Mouse (Mus musculus): ENCODE data around the gene Mucl2.
"Not testable (repeated sequence)": the region's sequence is repeated elsewhere in the genome, so short reads cannot be mapped to it uniquely, and the experiment has no call there.

Gene Mucl2

DNA sequence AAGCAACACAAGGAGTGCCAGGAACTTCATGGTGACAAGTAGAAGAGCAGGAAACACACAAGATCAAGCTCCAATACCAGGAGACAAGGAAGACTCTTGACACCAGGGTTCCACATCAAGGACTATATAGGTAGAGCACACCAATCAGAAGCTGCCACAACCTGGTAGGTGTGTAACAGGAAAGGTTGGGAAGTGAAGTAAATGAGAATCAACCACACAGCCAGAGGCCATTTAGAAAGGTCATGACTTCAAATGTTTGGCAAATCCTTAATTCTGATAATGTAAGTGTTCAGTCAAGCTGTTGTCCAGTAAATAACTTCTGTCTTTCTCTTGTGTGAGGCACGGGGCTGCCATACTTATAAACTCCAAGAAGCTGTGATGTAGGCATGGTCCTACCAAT, at the start of gene Mucl2:
Gene Mucl2, minus strand, starts transcription at position 101 of the 400 bp plus-strand sequence.
- DNase-seq (ENCODE audit: low read depth, low spot score) = no peak

GRCm38 (mm10) chr15:103913061-103913460, 13.9 kb upstream of the Mucl2 start:
- not testable (repeated sequence) for DNase-seq (ENCODE audit: low read depth, low spot score)
